Mouse (Mus musculus) liver, postnatal 0 days (tissue): ENCODE data around the gene Ang2.
"Not testable (repeated sequence)": the region's sequence is repeated elsewhere in the genome, so short reads cannot be mapped to it uniquely, and the experiment has no call there.

ENCODE experiments used
- CTCF ChIP-seq: sonication (generic); IDR thresholded peaks from 2 replicates; pipeline ENCODE4 v1.5.1; 2016; ENCODE audit warnings: antibody characterized with exemption, low read depth
- EP300 ChIP-seq: IDR thresholded peaks from 2 replicates; pipeline ENCODE4 v1.6.1; 2016; ENCODE audit warnings: antibody characterized with exemption, low read depth, mild to moderate bottlenecking

GRCm38 (mm10) chr14:51163323-51163722, 35.6 kb downstream of the Ang2 start:
- TF ChIP-seq CTCF, EP300: not testable (repeated sequence)
